Mouse (Mus musculus) limb, embryonic 11.5 days (tissue): Measurements from ENCODE around the gene Zkscan14. TPM values are rescaled to one million over a fixed set of nuclear protein-coding genes. Genes with fewer than 3 reads are reported as not detected.

ENCODE experiments used
- ATAC-seq: fragments of 200-750 bp; cut with Nextera tagmentation; 2 replicates; pipeline ENCODE4 v1.8.0; 2017; ENCODE audit warnings: low read depth; ENCODE audit not compliant: insufficient number of reproducible peaks, low FRiP score, low TSS enrichment
- DNase-seq: peaks from one replicate; pipeline ENCODE4 v3.0.0-alpha.2; 2015; ENCODE audit warnings: low spot score
- H3K27ac ChIP-seq: fragments of 300-500 bp; sonication (generic); replicated peaks from 2 replicates; pipeline ENCODE4 v1.5.1; 2014; ENCODE audit warnings: low read depth, mild to moderate bottlenecking, low read length
- H3K27me3 ChIP-seq: fragments of 300-500 bp; sonication (generic); 2 replicates; pipeline ENCODE4 v1.6.1; 2014; ENCODE audit warnings: mild to moderate bottlenecking, low read length, mixed read lengths; ENCODE audit not compliant: control insufficient read depth, insufficient read depth
- H3K36me3 ChIP-seq: fragments of 300-500 bp; sonication (generic); 2 replicates; pipeline ENCODE4 v1.6.1; 2014; ENCODE audit warnings: mild to moderate bottlenecking, low read length, moderate library complexity, mixed read lengths; ENCODE audit not compliant: control insufficient read depth, insufficient read depth
- H3K4me1 ChIP-seq: fragments of 300-500 bp; sonication (generic); 2 replicates; pipeline ENCODE4 v1.6.1; 2014; ENCODE audit warnings: low read length, mixed read lengths; ENCODE audit not compliant: control insufficient read depth, insufficient read depth
- H3K4me2 ChIP-seq: fragments of 300-500 bp; sonication (generic); 2 replicates; pipeline ENCODE4 v1.6.1; 2014; ENCODE audit warnings: low read depth, mild to moderate bottlenecking, moderate library complexity; ENCODE audit not compliant: severe bottlenecking
- H3K4me3 ChIP-seq: fragments of 300-500 bp; sonication (generic); 2 replicates; pipeline ENCODE4 v1.5.1; 2014; ENCODE audit warnings: low read depth, low read length
- H3K9ac ChIP-seq: fragments of 300-500 bp; sonication (generic); 2 replicates; pipeline ENCODE4 v1.6.1; 2014; ENCODE audit warnings: mild to moderate bottlenecking, low read length
- H3K9me3 ChIP-seq: fragments of 300-500 bp; sonication (generic); 2 replicates; pipeline ENCODE4 v1.6.1; 2016; ENCODE audit warnings: low read length; ENCODE audit not compliant: control insufficient read depth
- WGBS: fragments of 180-500 bp; shearing (Covaris S2); extraction: QIAGEN DNeasy Blood & Tissue Kit; methylation state at CpG from one replicate; pipeline ENCODE4 v1.1.7; 2014; 5-methylcytosine and 5-hydroxymethylcytosine counted together
- polyA plus RNA-seq: library from polyadenylated mRNA; unstranded; fragments of >200 nt; fragmentation: Nextera tagmentation; extraction: Ambion mirVana; gene quantifications from 2 replicates; pipeline ENCODE4 v1.2.1, GENCODE M21; 2014

Gene Zkscan14
- polyA plus RNA-seq, 1 experiment from 2014 or later = 5.9 TPM

- H3K9ac ChIP-seq = peak within 1 kb of the TSS; percentile 95
- no peaks in the 10 kb centered on the region for H3K9me3 ChIP-seq
- H3K36me3 ChIP-seq = peaks cover 13% of the 10 kb centered on the region; the same call in 1 of the 2 replicates
- H3K27ac ChIP-seq = peak within 1 kb of the TSS; percentile 68
- ATAC-seq = no peak
- DNase-seq = no peak
- 85% methylated on average over 2 of the region's 2 CpGs for WGBS
- H3K4me2 ChIP-seq = peak within 1 kb of the TSS; percentile 58
- H3K4me3 ChIP-seq = peak within 1 kb of the TSS; percentile 85
- no peaks in the 10 kb centered on the region for H3K27me3 ChIP-seq
- peaks cover 11% of the 10 kb centered on the region for H3K4me1 ChIP-seq
These were observed 9.7 kb downstream of the Zkscan14 start, which contains the start of gene Atp5j2 for GRCm38 (mm10) chr5:145191962-145192361. Gene Atp5j2, minus strand, starts transcription at chr5:145192062.

GRCm38 (mm10) chr5:145190875-145191798 is 10.5 kb downstream of the Zkscan14 start:
- peaks cover 13% of the 10 kb centered on the region; the same call in 1 of the 2 replicates for H3K36me3 ChIP-seq

GRCm38 (mm10) chr5:145190373-145190772 is 11.3 kb downstream of the Zkscan14 start:
- no peak for DNase-seq
- Histone ChIP-seq H3K4me2 (peak overlapping the region; percentile 58), H3K4me3 (peak overlapping the region; percentile 85), H3K27ac (no peak overlapping the region), H3K36me3 (peaks cover 12% of the 10 kb centered on the region; the same call in 1 of the 2 replicates), H3K9me3 (no peaks in the 10 kb centered on the region), H3K27me3 (no peaks in the 10 kb centered on the region), H3K9ac (peak overlapping the region; percentile 95), H3K4me1 (peaks cover 11% of the 10 kb centered on the region)
- WGBS = 54% methylated on average over 5 of the region's 5 CpGs
- ATAC-seq = no peak

More at GRCm38 (mm10) chr5:145190875-145191798, 10.5 kb downstream of the Zkscan14 start:
- Histone ChIP-seq H3K9me3 (no peaks in the 10 kb centered on the region), H3K4me2 (peak overlapping the region; percentile 58), H3K4me3 (peak overlapping the region; percentile 85), H3K9ac (peak overlapping the region; percentile 95), H3K4me1 (peaks cover 11% of the 10 kb centered on the region), H3K27me3 (no peaks in the 10 kb centered on the region), H3K27ac (peak overlapping the region; percentile 68)
- peak; percentile 94 for DNase-seq
- peak; percentile 87 for ATAC-seq
- WGBS = 1% methylated on average over 41 of the region's 41 CpGs

GRCm38 (mm10) chr5:145189416-145189815 is 12.3 kb downstream of the Zkscan14 start:
- Histone ChIP-seq H3K9ac (no peak overlapping the region), H3K4me2 (no peak overlapping the region), H3K36me3 (peaks cover 11% of the 10 kb centered on the region; the same call in 1 of the 2 replicates), H3K27me3 (no peaks in the 10 kb centered on the region), H3K9me3 (no peaks in the 10 kb centered on the region), H3K4me1 (peaks cover 11% of the 10 kb centered on the region), H3K4me3 (no peak overlapping the region), H3K27ac (no peak overlapping the region)
- WGBS = 94% methylated on average over 6 of the region's 6 CpGs
- DNase-seq (no peak), ATAC-seq (no peak)

GRCm38 (mm10) chr5:145185244-145185643 is 16.4 kb downstream of the Zkscan14 start:
- Histone ChIP-seq H3K27ac (no peak overlapping the region), H3K4me1 (peaks cover 6% of the 10 kb centered on the region), H3K27me3 (no peaks in the 10 kb centered on the region), H3K4me3 (no peak overlapping the region), H3K36me3 (peaks cover 44% of the 10 kb centered on the region), H3K9ac (no peak overlapping the region), H3K9me3 (no peaks in the 10 kb centered on the region), H3K4me2 (no peak overlapping the region)
- 90% methylated on average over 2 of the region's 2 CpGs for WGBS
- no peak for ATAC-seq
- DNase-seq = no peak

GRCm38 (mm10) chr5:145178461-145178980 is 23.1 kb downstream of the Zkscan14 start:
- no peaks in the 10 kb centered on the region for H3K9me3 ChIP-seq
- WGBS = 85% methylated on average over 18 of the region's 18 CpGs
- DNase-seq (no peak), ATAC-seq (no peak)
- no peaks in the 10 kb centered on the region for H3K27me3 ChIP-seq
- H3K9ac ChIP-seq = no peak overlapping the region
- peaks cover 48% of the 10 kb centered on the region for H3K36me3 ChIP-seq
- no peak overlapping the region for H3K4me3 ChIP-seq
- no peaks in the 10 kb centered on the region for H3K4me1 ChIP-seq
- H3K4me2 ChIP-seq = no peak overlapping the region
- no peak overlapping the region for H3K27ac ChIP-seq

GRCm38 (mm10) chr5:145167306-145167661 is 34.4 kb downstream of the Zkscan14 start:
- Histone ChIP-seq H3K4me3 (peak overlapping the region; percentile 80), H3K4me2 (peak overlapping the region; percentile 58), H3K9me3 (no peaks in the 10 kb centered on the region), H3K27ac (0 out of 2 replicates have a peak overlapping the region, but pooled peaks have one; percentile 16), H3K36me3 (peaks cover 19% of the 10 kb centered on the region), H3K4me1 (peaks cover 14% of the 10 kb centered on the region), H3K27me3 (no peaks in the 10 kb centered on the region), H3K9ac (peak overlapping the region; percentile 89)
- 0% methylated on average over 28 of the region's 28 CpGs for WGBS
- ATAC-seq (peak; percentile 65), DNase-seq (no peak)

- peak within 1 kb of the TSS; percentile 80 for H3K4me3 ChIP-seq
- no peaks in the 10 kb centered on the region for H3K9me3 ChIP-seq
- peak within 1 kb of the TSS; percentile 65 for H3K27ac ChIP-seq
- under 1% methylated on average over 51 of the region's 51 CpGs for WGBS
- peak within 1 kb of the TSS; percentile 59 for H3K4me2 ChIP-seq
- peaks cover 15% of the 10 kb centered on the region for H3K36me3 ChIP-seq
- no peaks in the 10 kb centered on the region for H3K27me3 ChIP-seq
- ATAC-seq (peak; percentile 90), DNase-seq (peak; percentile 99)
- H3K9ac ChIP-seq = peak within 1 kb of the TSS; percentile 89
- peaks cover 14% of the 10 kb centered on the region for H3K4me1 ChIP-seq
These were observed 34.9 kb downstream of the Zkscan14 start, which contains the start of the genes Ptcd1 and Cpsf4 for GRCm38 (mm10) chr5:145166536-145167305. Gene Ptcd1, minus strand, starts transcription at chr5:145167108. Gene Cpsf4, plus strand, starts transcription at chr5:145167213.
